Mouse (Mus musculus) liver, embryonic 14.5 days (tissue): Measurements from ENCODE around the gene Fancd2. TPM values are rescaled to one million over a fixed set of nuclear protein-coding genes. Genes with fewer than 3 reads are reported as not detected.

Source experiments
- ATAC-seq: fragments of 200-750 bp; cut with Nextera tagmentation; 2 replicates; pipeline ENCODE4 v1.8.0; 2017; ENCODE audit warnings: moderate number of reproducible peaks, mild to moderate bottlenecking, moderate library complexity; ENCODE audit not compliant: insufficient read depth
- DNase-seq, 3 experiments: peaks; one replicate each; pipeline ENCODE4 v3.0.0-alpha.2; 2012 to 2013; ENCODE audit warnings: low read depth in 3 of 3, low spot score in 3 of 3
- H3K27ac ChIP-seq: fragments of 300-500 bp; sonication (generic); 2 replicates; pipeline ENCODE4 v1.5.1; 2014; ENCODE audit warnings: moderate library complexity, mild to moderate bottlenecking, control low read depth, inconsistent platforms
- H3K27me3 ChIP-seq: fragments of 300-500 bp; sonication (generic); 2 replicates; pipeline ENCODE4 v1.6.1; 2014; ENCODE audit warnings: mild to moderate bottlenecking, low read length, moderate library complexity; ENCODE audit not compliant: control insufficient read depth, insufficient read depth
- H3K36me3 ChIP-seq: fragments of 300-500 bp; sonication (generic); replicated peaks from 2 replicates; pipeline ENCODE4 v1.6.1; 2014; ENCODE audit warnings: low read depth; ENCODE audit not compliant: control insufficient read depth, insufficient read depth
- H3K4me1 ChIP-seq, 2 experiments: fragments of 200-500 bp in 1 of 2; fragments of 300-500 bp in 1 of 2; sonication (generic) in 1 of 2; replicated peaks; 2 replicates each; pipeline ENCODE4 v1.6.1; 2012 to 2014; ENCODE audit warnings: antibody characterized with exemption in 1 of 2, inconsistent platforms in 1 of 2, low read length in 1 of 2; ENCODE audit not compliant: control insufficient read depth in 2 of 2, insufficient read depth in 2 of 2
- H3K4me2 ChIP-seq: fragments of 300-500 bp; sonication (generic); 2 replicates; pipeline ENCODE4 v1.6.1; 2014; ENCODE audit warnings: low read depth, mild to moderate bottlenecking, control low read depth, moderate library complexity
- H3K4me3 ChIP-seq, 2 experiments: fragments of 200-500 bp in 1 of 2; fragments of 300-500 bp in 1 of 2; sonication (generic) in 1 of 2; 2 replicates each; pipeline ENCODE4 v1.5.1; 2012 to 2014; ENCODE audit warnings: low read depth in 2 of 2, low read length in 2 of 2, mild to moderate bottlenecking in 2 of 2, control low read depth in 1 of 2, inconsistent platforms in 1 of 2, moderate library complexity in 1 of 2; ENCODE audit not compliant: insufficient read depth in 1 of 2
- H3K9ac ChIP-seq: fragments of 300-500 bp; sonication (generic); replicated peaks from 2 replicates; pipeline ENCODE4 v1.6.1; 2014; ENCODE audit warnings: mild to moderate bottlenecking, control low read depth, moderate library complexity
- H3K9me3 ChIP-seq: fragments of 300-500 bp; sonication (generic); 2 replicates; pipeline ENCODE4 v1.6.1; 2016; ENCODE audit warnings: low read length, mixed read lengths; ENCODE audit not compliant: control insufficient read depth
- CTCF ChIP-seq: IDR thresholded peaks from 2 replicates; pipeline ENCODE4 v1.5.1; 2016; ENCODE audit warnings: antibody characterized with exemption, low read depth, control low read depth
- EP300 ChIP-seq: IDR thresholded peaks from 2 replicates; pipeline ENCODE4 v1.6.1; 2016; ENCODE audit warnings: antibody characterized with exemption, low read depth
- WGBS: fragments of 180-500 bp; shearing (Covaris S2); extraction: QIAGEN DNeasy Blood & Tissue Kit; methylation state at CpG from one replicate; pipeline ENCODE4 v1.1.7; 2014; ENCODE audit not compliant: insufficient replicate concordance; 5-methylcytosine and 5-hydroxymethylcytosine counted together
- polyA plus RNA-seq, 2 experiments: library from polyadenylated mRNA; depleted of rRNA in 1 of 2; stranded (reverse) in 1 of 2; unstranded in 1 of 2; fragments of >200 nt; fragmentation: Nextera tagmentation in 1 of 2; extraction: Ambion mirVana in 1 of 2; gene quantifications; 2 replicates each; pipeline versions ENCODE4 v1.2.1 to v1.2.3; 2012 to 2014

Fancd2 gene
- polyA plus RNA-seq, 2 experiments, result 8.4 to 10.7 TPM

- H3K4me1 ChIP-seq, result peaks cover 0 to 6% of the 10 kb centered on the region in 2 experiments; a peak in 3 of 4 replicates
- peak overlapping the region; percentile 28 for H3K4me2 ChIP-seq
- 0 out of 2 replicates have a peak overlapping the region, but pooled peaks have one; percentile 18 for H3K9ac ChIP-seq
- TF ChIP-seq CTCF, result no peak
- TF ChIP-seq EP300, result peak; percentile 20; the same call in 1 of the 2 replicates
- DNase-seq, result peak in 1 of 3 experiments; percentile 20
- WGBS, result 68% methylated on average over 8 of the region's 12 CpGs
- H3K4me3 ChIP-seq, result no peak overlapping the region
- H3K9me3 ChIP-seq, result no peaks in the 10 kb centered on the region
- ATAC-seq, result peak; percentile 78
- peak overlapping the region; percentile 52; the same call in 1 of the 2 replicates for H3K27ac ChIP-seq
- no peaks in the 10 kb centered on the region; the same call in none of the 2 replicates for H3K36me3 ChIP-seq
- no peaks in the 10 kb centered on the region for H3K27me3 ChIP-seq
Measured at GRCm38 (mm10) chr6:113543906-113544481, 12.5 kb downstream of the Fancd2 start.

- Histone ChIP-seq H3K27ac (no peak overlapping the region), H3K4me2 (no peak overlapping the region), H3K4me3 (no peak overlapping the region), H3K9ac (no peak overlapping the region), H3K27me3 (no peaks in the 10 kb centered on the region), H3K9me3 (no peaks in the 10 kb centered on the region), H3K4me1 (no peaks in the 10 kb centered on the region), H3K36me3 (peaks cover 24% of the 10 kb centered on the region)
- 86% methylated on average over 6 of the region's 6 CpGs for WGBS
- ATAC-seq (no peak), DNase-seq (no peak)
- TF ChIP-seq CTCF (no peak), EP300 (no peak)
Measured at GRCm38 (mm10) chr6:113559736-113560135, 28.3 kb downstream of the Fancd2 start.

- Histone ChIP-seq H3K36me3 (peaks cover 27% of the 10 kb centered on the region), H3K27me3 (no peaks in the 10 kb centered on the region), H3K4me1 (no peaks in the 10 kb centered on the region), H3K9me3 (no peaks in the 10 kb centered on the region), H3K4me2 (no peak overlapping the region), H3K4me3 (no peak overlapping the region), H3K27ac (no peak overlapping the region), H3K9ac (no peak overlapping the region)
- WGBS, result 92% methylated on average over 1 of the region's 1 CpGs
- TF ChIP-seq CTCF, result no peak
- TF ChIP-seq EP300, result no peak
- ATAC-seq, result no peak
- no peak for DNase-seq
Measured at GRCm38 (mm10) chr6:113564557-113564956, 33.1 kb downstream of the Fancd2 start.

- peaks cover 27% of the 10 kb centered on the region for H3K36me3 ChIP-seq
- H3K9ac ChIP-seq, result no peak overlapping the region
- 90% methylated on average over 6 of the region's 6 CpGs for WGBS
- H3K4me2 ChIP-seq, result no peak overlapping the region
- ATAC-seq, result no peak
- H3K9me3 ChIP-seq, result no peaks in the 10 kb centered on the region
- no peak for DNase-seq
- H3K4me3 ChIP-seq, result no peak overlapping the region
- H3K4me1 ChIP-seq, result no peaks in the 10 kb centered on the region
- no peaks in the 10 kb centered on the region for H3K27me3 ChIP-seq
- no peak overlapping the region for H3K27ac ChIP-seq
- no peak for TF ChIP-seq CTCF
- no peak for TF ChIP-seq EP300
Measured at GRCm38 (mm10) chr6:113576044-113576443, 44.6 kb downstream of the Fancd2 start.

- ATAC-seq, result no peak
- no peak for DNase-seq
- TF ChIP-seq CTCF (no peak), EP300 (no peak)
- WGBS, result 84% methylated on average over 3 of the region's 3 CpGs
- Histone ChIP-seq H3K27ac (no peak overlapping the region), H3K4me1 (no peaks in the 10 kb centered on the region), H3K9ac (no peak overlapping the region), H3K4me2 (no peak overlapping the region), H3K36me3 (peaks cover 19% of the 10 kb centered on the region), H3K4me3 (no peak overlapping the region), H3K27me3 (no peaks in the 10 kb centered on the region), H3K9me3 (no peaks in the 10 kb centered on the region)
Measured at GRCm38 (mm10) chr6:113579306-113579705, 47.8 kb downstream of the Fancd2 start.
